Mouse (Mus musculus) brain, embryonic 14.5 days (tissue): Measurements from ENCODE around the gene Ppfibp1. TPM values are rescaled to one million over a fixed set of nuclear protein-coding genes. Genes with fewer than 3 reads are reported as not detected.
A peak's percentile ranks its signal among the peaks of the same experiment; 100 is the strongest.

ENCODE experiments used
- DNase-seq: peaks from one replicate; pipeline ENCODE4 v3.0.0-alpha.2; 2011; ENCODE audit warnings: low read depth
- CTCF ChIP-seq: fragments of 200-500 bp; IDR thresholded peaks from 2 replicates; pipeline ENCODE4 v1.5.1; 2012; ENCODE audit warnings: inconsistent platforms, mild to moderate bottlenecking, moderate library complexity, borderline replicate concordance; ENCODE audit not compliant: insufficient read depth, insufficient read length; ENCODE audit errors: extremely low read depth
- POLR2A ChIP-seq: fragments of 200-500 bp; IDR thresholded peaks from 2 replicates; pipeline ENCODE4 v1.6.1; 2012; ENCODE audit warnings: mild to moderate bottlenecking, inconsistent platforms, borderline replicate concordance; ENCODE audit not compliant: poor library complexity, insufficient read depth, insufficient read length, severe bottlenecking; ENCODE audit errors: extremely low read depth
- polyA plus RNA-seq: library from polyadenylated mRNA; depleted of rRNA; stranded (reverse); fragments of >200 nt; gene quantifications from 2 replicates; pipeline ENCODE4 v1.2.3, GENCODE M21; 2012

Gene Ppfibp1
- polyA plus RNA-seq, 1 experiment, result 15.1 TPM

DNA sequence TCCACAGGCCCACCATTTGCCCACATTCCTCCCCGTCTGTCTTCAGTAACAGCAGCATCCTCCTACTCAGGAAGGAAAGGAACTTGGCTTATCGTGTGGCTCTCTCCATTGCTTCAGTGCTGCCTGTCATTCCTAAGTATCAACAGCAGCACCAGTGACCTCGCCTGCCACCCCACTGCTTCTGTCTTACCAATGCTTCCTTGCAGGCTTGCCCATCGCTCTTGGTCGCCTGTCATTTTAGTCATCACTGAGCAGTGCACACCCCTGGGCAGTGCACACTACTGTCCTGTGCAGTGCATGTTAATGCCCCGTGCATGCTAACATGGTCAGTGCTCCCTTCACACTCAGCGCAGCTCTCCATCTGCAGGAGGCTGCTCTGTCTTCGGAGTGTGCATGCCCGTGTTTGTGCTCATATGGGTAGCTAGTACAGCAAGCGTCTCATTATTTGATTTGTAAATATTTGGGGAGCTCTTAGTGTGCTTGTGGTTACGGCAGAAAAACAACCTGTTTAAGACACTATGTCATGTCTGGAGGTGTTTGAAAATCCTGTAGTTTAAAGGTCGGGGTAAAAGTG, 78.2 kb downstream of the Ppfibp1 start:
- TF ChIP-seq CTCF, result no peak
- no peak for TF ChIP-seq POLR2A
- no peak for DNase-seq

DNA sequence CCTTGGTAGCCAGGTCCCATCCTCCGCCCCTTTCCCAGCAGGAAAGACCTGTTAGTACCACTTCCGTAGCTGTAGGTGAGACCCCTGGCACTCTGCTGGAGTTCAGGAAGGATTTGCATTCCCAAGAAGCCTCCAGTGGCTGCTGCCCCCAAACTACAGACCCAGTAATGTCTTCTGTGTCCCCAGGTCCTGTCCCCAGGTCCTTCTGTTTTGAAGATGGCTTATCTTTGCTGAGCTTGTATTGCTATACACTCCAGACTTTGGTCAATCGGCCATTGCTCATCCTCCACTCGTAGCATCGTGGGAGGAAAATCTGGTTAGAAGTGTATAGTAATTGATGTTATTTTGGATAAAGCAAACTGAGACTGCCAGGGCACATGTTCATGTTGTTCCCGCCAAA, 79.5 kb downstream of the Ppfibp1 start:
- no peak for DNase-seq
- no peak for TF ChIP-seq CTCF
- TF ChIP-seq POLR2A, result no peak

GRCm38 (mm10) chr6:146970811-146971210, 82.5 kb downstream of the Ppfibp1 start:
- DNase-seq, result no peak
- TF ChIP-seq CTCF, result no peak
- no peak for TF ChIP-seq POLR2A

DNA sequence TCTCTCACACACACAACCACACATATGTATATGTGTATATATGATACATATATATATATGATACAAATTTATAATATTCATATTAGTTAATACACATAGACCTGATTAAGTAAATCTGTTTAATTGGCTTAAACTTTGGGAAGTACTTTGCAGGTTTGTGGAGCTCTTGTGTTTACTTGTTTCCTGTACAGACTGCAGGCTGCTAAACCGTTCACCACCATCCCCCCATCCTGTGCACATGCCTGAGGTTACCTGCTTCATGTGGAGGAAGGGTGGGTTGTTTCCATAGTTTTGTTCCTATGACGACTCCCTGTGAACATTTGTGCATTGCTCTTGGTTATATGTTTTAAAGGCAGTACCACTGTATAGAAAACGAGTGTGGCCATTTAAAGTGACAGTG, 83.1 kb downstream of the Ppfibp1 start:
- DNase-seq, result no peak
- TF ChIP-seq POLR2A (no peak), CTCF (no peak)

DNA sequence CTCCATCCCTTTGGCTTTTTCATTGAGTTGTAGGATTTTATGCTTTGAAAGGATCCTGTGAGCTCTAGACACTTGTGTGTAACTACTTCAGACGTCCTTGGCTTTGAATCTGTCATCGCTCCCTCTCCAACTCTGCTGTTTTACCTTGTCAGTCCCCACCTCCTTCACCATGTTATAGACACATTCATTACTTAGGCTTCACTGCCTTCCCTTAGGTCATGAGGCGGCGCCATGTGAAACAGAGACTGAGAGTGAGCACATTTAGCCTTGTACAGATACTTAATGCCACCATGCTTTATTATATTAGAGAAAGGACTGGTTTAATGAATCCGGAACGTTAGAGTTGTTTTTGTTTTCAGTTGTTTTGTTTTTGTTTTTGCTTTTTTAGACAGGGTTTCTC, 83.7 kb downstream of the Ppfibp1 start:
- TF ChIP-seq POLR2A, result no peak
- no peak for TF ChIP-seq CTCF
- DNase-seq, result peak; percentile 32

- DNase-seq, result no peak
- TF ChIP-seq POLR2A (no peak), CTCF (no peak)
These were observed 84.5 kb downstream of the Ppfibp1 start for GRCm38 (mm10) chr6:146972740-146973139.

GRCm38 (mm10) chr6:146973406-146973805, 85.1 kb downstream of the Ppfibp1 start:
- TF ChIP-seq CTCF, result no peak
- no peak for TF ChIP-seq POLR2A
- DNase-seq, result no peak

- no peak for TF ChIP-seq CTCF
- TF ChIP-seq POLR2A, result no peak
- no peak for DNase-seq
These were observed 85.5 kb downstream of the Ppfibp1 start for GRCm38 (mm10) chr6:146973830-146974229.

DNA sequence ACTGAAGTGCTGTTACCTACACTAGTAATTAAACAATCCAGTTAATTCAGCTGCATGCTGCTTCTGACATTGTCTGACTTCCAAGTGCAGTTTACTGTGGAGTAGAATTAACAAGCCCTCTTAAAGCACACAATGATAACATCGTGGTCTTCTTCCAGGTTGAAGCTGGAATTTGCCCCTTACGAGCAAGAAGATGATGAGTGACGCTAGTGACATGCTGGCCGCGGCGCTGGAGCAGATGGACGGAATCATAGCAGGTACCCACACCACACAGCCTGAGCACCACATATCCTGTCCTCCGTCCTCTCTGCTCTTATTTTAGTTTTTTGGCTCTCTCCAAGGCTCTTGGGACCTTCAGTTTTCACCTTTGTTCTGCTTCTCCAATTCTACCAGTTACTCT, 88.2 kb downstream of the Ppfibp1 start:
- TF ChIP-seq POLR2A (no peak), CTCF (no peak)
- DNase-seq, result no peak

GRCm38 (mm10) chr6:146978691-146979114, 90.4 kb downstream of the Ppfibp1 start:
- TF ChIP-seq CTCF, result peak; percentile 58; the same call in 1 of the 2 replicates
- no peak for TF ChIP-seq POLR2A
- DNase-seq, result no peak

GRCm38 (mm10) chr6:146979115-146979744, 90.9 kb downstream of the Ppfibp1 start:
- TF ChIP-seq POLR2A (no peak), CTCF (no peak)
- no peak for DNase-seq

GRCm38 (mm10) chr6:146979953-146980352, 91.7 kb downstream of the Ppfibp1 start:
- TF ChIP-seq CTCF, result no peak
- no peak for TF ChIP-seq POLR2A

DNA sequence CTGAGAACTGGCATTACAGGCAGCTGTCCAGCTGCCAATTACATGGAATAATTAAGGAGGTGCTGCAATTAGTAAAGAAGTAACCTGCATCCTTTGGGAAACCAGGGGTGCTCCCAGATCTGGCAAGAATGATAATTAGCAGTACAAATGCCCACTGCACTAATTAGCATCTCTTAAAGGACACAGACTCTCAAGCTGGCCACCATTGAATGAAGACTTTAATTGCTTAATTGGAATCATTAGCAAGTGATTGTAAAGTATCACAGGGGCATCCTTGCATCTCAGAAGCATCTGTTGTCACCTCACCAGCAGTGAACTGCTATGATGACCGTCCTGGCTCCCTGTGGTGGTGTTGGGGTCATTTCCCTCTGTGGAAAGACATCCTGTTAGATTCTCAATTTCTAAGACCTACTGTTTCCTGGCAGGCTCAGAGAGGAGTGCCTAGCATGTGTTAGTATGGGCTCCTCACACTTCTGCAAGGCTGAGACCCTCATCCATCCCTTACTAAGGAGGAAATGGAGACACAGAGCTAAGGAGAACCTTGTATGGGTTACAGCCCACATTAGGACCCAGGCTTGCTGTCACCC, 93.1 kb downstream of the Ppfibp1 start:
- TF ChIP-seq CTCF, result no peak
- TF ChIP-seq POLR2A, result no peak
- peak; percentile 91 for DNase-seq

More at GRCm38 (mm10) chr6:146979953-146980352, 91.7 kb downstream of the Ppfibp1 start:
- no peak for DNase-seq
